Mouse (Mus musculus) megakaryocyte, embryonic 14.5 days (primary cell): ENCODE data around the gene E130311K13Rik. TPM values are rescaled to one million over a fixed set of nuclear protein-coding genes. Genes with fewer than 3 reads are reported as not detected.

Experiments
- H3K27me3 ChIP-seq: replicated peaks from 2 replicates; pipeline ENCODE3; 2012; ENCODE audit warnings: inconsistent platforms
- H3K36me3 ChIP-seq: replicated peaks from 2 replicates; pipeline ENCODE3; 2012; ENCODE audit warnings: low read length, inconsistent platforms, mixed read lengths
- H3K4me1 ChIP-seq: 2 replicates; pipeline ENCODE4 v1.6.1; 2012; ENCODE audit warnings: inconsistent platforms
- H3K4me3 ChIP-seq: replicated peaks from 2 replicates; pipeline ENCODE3; 2012; ENCODE audit warnings: moderate library complexity, mild to moderate bottlenecking, inconsistent platforms
- H3K9me3 ChIP-seq: 2 replicates; pipeline ENCODE4 v1.6.1; 2012; ENCODE audit warnings: inconsistent platforms
- FLI1 ChIP-seq: IDR thresholded peaks from 2 replicates; pipeline ENCODE4 v1.6.1; 2012; ENCODE audit warnings: low read length, inconsistent platforms, mixed read lengths
- GATA1 ChIP-seq: IDR thresholded peaks from 3 replicates; pipeline ENCODE4 v1.6.1; 2012; ENCODE audit warnings: mixed read lengths, low read length, inconsistent platforms, borderline replicate concordance
- polyA plus RNA-seq: library from polyadenylated mRNA; stranded (reverse); fragments of >175 nt; gene quantifications from 2 replicates; pipeline ENCODE4 v1.2.3, GENCODE M21; 2012; ENCODE audit warnings: low replicate concordance; ENCODE audit not compliant: insufficient read depth

E130311K13Rik gene
- 2.4 and 4.0 TPM in 2 replicates for polyA plus RNA-seq

DNA sequence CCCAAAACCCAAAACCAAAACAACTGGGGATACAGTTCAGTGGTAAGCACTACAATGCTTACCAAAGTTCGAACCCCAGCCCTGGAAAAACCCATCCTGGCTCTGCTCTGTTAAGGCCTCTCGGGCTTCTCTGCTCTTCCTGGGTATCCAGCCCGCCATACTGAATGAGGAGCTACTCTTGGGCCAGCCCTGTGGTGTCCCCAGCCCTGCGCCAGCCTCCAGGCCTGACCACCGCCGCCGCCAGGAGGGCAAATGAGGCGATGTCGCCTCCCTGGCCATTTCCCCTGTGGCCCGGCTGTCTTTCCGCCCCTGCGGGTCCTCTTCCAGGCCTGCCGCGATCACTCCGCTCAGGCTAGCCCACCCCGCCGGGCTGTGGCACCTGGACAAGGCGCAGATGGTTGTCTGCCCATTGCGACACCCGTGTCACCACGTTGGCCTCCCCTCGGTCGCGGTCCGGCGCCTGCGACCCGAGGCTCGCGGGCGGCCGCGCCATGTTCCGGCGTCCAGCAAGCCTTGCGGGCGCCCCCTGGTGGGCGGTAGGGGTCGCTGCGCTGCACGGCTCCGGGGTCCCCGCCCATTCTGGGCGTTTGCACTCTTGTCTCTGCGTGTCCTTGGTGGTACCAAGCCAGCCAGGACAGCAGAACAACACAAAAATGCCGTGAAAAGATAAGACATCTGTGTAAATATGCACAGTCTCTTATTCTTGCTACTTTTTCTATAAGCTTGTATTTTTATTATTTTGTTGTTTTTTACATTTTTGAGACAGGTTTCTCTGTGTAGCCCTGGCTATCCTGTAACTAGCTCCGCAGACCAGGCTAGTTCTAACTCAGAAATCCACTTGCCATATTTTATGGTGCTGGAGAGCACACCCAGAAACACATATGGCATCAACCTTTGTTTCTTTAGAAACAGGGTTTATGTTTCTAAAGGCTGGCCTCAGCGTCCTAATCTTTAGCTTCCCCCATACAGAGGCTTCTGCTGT is at the start of gene E130311K13Rik:
Gene E130311K13Rik (minus strand): TSS at position 595 of the 982 bp plus-strand sequence.
- Histone ChIP-seq H3K9me3 (no peaks in the 10 kb centered on the region), H3K27me3 (no peaks in the 10 kb centered on the region), H3K36me3 (peaks cover 7% of the 10 kb centered on the region), H3K4me3 (peak within 1 kb of the TSS; percentile 93), H3K4me1 (peaks cover 7% of the 10 kb centered on the region; the same call in 1 of the 2 replicates)
- no peak for TF ChIP-seq FLI1
- no peak for TF ChIP-seq GATA1

DNA sequence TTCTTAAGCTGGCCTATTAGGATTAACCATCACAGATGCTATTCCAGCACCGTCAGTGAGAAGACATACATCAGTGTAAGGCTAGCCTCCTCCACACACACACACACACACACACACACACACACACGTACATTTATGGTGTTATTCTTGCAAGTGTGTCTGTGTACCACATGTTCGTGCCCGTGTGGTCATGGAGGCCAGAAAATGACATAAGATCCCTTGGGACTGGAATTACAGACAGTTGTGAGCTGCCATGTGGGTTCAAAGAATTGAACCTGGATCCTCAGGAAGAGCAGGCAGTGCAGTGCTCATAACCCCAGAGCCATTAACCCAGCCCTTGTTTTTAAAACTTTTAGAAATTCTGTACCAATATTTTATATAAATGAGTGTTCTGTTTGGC is 48.6 kb upstream of the E130311K13Rik start:
- no peaks in the 10 kb centered on the region for H3K9me3 ChIP-seq
- H3K4me1 ChIP-seq = peaks cover 33% of the 10 kb centered on the region
- no peaks in the 10 kb centered on the region for H3K27me3 ChIP-seq
- TF ChIP-seq GATA1 = no peak
- TF ChIP-seq FLI1 = no peak
- H3K4me3 ChIP-seq = peak overlapping the region; percentile 69
- H3K36me3 ChIP-seq = peaks cover 32% of the 10 kb centered on the region

DNA sequence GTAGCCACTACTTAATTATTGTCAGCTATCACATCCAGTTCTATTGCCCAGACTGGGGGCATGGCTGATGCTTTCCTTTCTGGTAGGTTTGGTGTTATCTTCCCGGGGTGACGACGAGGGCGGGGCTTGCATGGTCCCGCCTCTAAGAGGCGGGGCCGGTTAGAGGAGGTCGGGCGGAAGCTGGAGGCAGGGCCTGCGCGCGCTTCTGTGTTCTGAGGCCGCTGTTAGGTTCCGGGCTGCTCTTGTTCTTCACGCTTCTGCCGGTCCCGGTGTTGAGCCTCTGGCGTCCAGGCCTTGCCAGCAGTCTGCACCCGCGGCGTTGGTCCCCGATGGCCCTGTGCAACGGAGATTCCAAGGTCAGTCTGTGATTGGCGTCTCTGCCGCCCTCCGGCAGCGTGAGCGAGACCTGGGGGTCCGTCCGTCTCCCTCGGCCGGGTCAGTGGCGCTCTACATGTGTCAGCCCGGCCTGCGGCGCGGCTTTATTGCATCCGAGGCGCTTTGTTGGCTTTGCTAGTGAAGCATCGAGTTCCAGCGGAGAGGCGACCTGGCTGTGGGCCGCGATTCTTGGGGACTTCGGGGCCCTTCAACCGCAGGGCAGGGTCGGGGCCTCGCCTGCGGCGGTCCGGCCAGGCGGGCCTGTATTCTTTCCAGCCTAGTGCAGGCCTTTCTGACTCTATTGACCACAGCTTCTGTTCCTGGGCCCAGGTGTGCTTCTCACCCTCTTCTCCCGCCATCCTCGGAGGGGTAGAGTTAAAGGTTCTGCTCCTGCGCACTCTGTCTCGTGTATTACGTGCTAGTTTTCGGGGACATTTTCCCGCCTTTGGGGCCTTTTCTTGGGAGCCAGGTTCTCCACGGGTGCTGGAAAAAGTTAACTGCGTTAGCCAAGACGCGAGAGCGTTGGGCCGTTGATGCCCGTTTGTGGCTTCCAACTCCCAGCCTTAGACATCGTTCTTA is 47.0 kb upstream of the E130311K13Rik start, which contains the start of gene Gmps:
Gene Gmps (plus strand): TSS at position 152 of the 954 bp plus-strand sequence.
- Histone ChIP-seq H3K27me3 (no peaks in the 10 kb centered on the region), H3K4me3 (peak within 1 kb of the TSS; percentile 92), H3K4me1 (peaks cover 33% of the 10 kb centered on the region), H3K36me3 (peaks cover 17% of the 10 kb centered on the region), H3K9me3 (no peaks in the 10 kb centered on the region)
- TF ChIP-seq FLI1 = no peak
- peak; percentile 92 for TF ChIP-seq GATA1

DNA sequence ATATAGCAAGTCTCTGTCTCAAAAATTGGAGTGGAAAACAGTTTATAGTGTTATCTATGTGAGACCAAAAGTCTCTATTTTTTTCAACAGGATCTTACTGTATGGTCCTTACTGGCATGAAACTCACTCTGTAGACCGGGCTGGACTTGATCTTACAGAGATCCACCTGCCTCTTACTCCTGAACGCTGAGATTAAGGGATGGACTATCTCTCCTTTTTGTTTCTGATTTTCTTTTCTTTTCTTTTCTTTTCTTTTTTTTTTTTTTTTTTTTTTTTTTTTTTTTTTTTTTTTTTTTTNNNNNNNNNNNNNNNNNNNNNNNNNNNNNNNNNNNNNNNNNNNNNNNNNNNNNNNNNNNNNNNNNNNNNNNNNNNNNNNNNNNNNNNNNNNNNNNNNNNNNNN is 36.7 kb upstream of the E130311K13Rik start:
- peaks cover 31% of the 10 kb centered on the region for H3K4me1 ChIP-seq

DNA sequence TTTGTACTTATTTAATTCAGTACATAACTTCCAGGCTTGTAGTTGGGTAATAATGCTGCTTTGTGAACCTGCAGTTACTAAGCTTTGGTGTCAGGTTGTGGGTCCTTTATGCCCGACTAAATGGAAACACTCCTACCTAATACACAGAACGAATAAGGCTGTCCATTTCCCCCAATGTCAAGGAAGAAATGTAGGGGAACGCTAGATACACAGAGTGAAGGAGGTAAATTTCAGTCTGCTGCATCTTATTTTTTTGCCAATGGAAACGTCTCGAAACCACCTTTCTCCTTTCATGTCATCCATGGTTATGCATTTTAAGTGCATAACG is 35.6 kb upstream of the E130311K13Rik start:
- Histone ChIP-seq H3K4me3 (peak overlapping the region; percentile 93), H3K36me3 (peaks cover 7% of the 10 kb centered on the region), H3K4me1 (peaks cover 29% of the 10 kb centered on the region), H3K9me3 (no peaks in the 10 kb centered on the region), H3K27me3 (peaks cover 2% of the 10 kb centered on the region)
- TF ChIP-seq FLI1 (no peak), GATA1 (no peak)

More for the DNA sequence above, 36.7 kb upstream of the E130311K13Rik start:
- Histone ChIP-seq H3K9me3 (no peaks in the 10 kb centered on the region), H3K36me3 (peaks cover 4% of the 10 kb centered on the region), H3K4me3 (no peak overlapping the region), H3K27me3 (peaks cover 2% of the 10 kb centered on the region)
- TF ChIP-seq FLI1 = no peak
- no peak for TF ChIP-seq GATA1

DNA sequence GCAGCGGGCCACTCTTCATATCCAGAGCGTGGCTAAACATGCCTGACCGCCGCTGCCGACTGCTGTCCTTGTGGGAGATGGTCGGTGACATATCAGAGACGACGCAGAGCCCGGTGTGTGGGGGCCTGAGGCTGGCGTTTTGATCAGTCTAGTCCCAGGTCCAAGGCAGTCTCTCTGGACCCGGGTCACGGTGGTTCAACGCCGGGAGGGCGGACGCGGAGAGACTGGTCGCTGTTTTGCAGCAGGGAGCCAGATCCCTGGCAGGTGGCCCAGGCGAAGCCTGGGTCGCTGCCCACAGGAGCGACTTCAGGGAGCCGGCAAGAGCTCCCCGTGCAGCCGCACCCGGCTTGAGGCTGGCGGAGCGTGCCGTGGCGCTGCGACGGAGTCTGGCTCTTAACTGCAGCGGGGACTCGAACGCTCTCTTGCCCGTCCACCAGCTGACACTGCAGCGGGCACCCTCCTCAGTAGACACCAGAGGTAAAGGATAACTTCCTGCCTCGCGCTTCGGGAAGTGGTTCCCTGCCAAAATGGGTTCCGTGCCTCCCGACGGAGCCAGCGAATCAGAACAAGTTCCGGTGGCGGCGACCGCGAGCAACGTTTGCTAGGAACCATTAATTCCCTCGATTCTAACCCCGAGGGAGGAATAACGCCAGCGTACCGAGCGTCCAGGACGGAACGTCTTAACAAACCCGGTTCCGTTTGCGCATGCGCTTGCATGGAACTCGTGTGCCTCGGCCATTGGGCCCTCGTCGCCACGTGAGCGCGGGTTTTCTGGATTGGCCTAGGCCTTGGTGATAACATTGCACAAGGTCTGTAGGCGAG is 35.0 kb upstream of the E130311K13Rik start, which contains the start of gene Slc33a1:
Gene Slc33a1 (minus strand): TSS at position 669 of the 822 bp plus-strand sequence.
- H3K4me3 ChIP-seq = peak within 1 kb of the TSS; percentile 93
- TF ChIP-seq FLI1 = peak; percentile 44; the same call in 1 of the 2 replicates
- TF ChIP-seq GATA1 = no peak
- peaks cover 2% of the 10 kb centered on the region for H3K27me3 ChIP-seq
- peaks cover 11% of the 10 kb centered on the region for H3K36me3 ChIP-seq
- H3K9me3 ChIP-seq = no peaks in the 10 kb centered on the region
- peaks cover 31% of the 10 kb centered on the region for H3K4me1 ChIP-seq

- H3K9me3 ChIP-seq = no peaks in the 10 kb centered on the region
- peaks cover 15% of the 10 kb centered on the region for H3K36me3 ChIP-seq
- peak overlapping the region; percentile 93 for H3K4me3 ChIP-seq
- no peak for TF ChIP-seq GATA1
- TF ChIP-seq FLI1 = no peak
- H3K27me3 ChIP-seq = peaks cover 2% of the 10 kb centered on the region
- H3K4me1 ChIP-seq = peaks cover 27% of the 10 kb centered on the region
Observed at GRCm38 (mm10) chr3:63963421-63964099, 34.3 kb upstream of the E130311K13Rik start.

DNA sequence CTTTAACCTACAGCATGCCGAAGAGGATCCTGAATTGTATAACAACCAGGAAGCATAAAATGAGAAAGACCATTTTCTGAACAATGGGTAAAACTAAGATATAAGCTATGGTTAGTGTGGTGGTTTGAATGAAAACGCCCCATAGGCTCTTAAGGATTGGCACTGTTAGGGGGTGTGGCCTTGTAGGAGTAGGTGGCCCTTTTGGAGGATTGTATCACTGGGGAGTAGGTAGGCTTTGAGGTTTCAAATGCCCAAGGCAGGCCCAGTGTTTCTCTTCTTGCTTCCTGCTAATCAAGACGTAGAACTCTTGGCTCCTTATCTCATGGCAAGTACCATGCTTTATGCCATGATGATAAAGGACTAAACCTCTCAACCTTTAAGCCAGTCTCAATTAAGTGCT is 20.6 kb upstream of the E130311K13Rik start:
- Histone ChIP-seq H3K4me3 (no peak overlapping the region), H3K27me3 (no peaks in the 10 kb centered on the region), H3K9me3 (no peaks in the 10 kb centered on the region), H3K36me3 (peaks cover 72% of the 10 kb centered on the region), H3K4me1 (peaks cover 11% of the 10 kb centered on the region; the same call in 1 of the 2 replicates)
- TF ChIP-seq GATA1 (no peak), FLI1 (no peak)
